In genomic region chr5:139460384-139461067, GRCm38 (mm10) we compare ENCODE assay signal across 8 mouse cellular contexts. TPM values are rescaled to one million over a fixed set of nuclear protein-coding genes. Genes with fewer than 3 reads are reported as not detected.
DNase-seq lines count a peak whose midpoint lies in the region; ATAC-seq and TF ChIP-seq lines count a peak whose summit lies in the region.

TSS of gene 3110082I17Rik (minus strand) at chr5:139460527.

- peak; percentile 97 for ATAC-seq in embryonic facial prominence, embryonic 15.5 days (ENCODE audit: insufficient number of reproducible peaks, low FRiP score, low TSS enrichment, low read depth)
- peak; percentile 99 for ATAC-seq in limb, embryonic 14.5 days (ENCODE audit: low FRiP score, low read depth)
- peak; percentile 97 for ATAC-seq in midbrain, postnatal 0 days (ENCODE audit: low FRiP score)

- peak; percentile 96 for DNase-seq in 416B (ENCODE audit: low read depth)
- peak; percentile 98 for DNase-seq in heart, adult 8-10 months (ENCODE audit: low spot score)
- peak; percentile 98 for DNase-seq in kidney, adult 9 months
- DNase-seq in limb, embryonic 14.5 days (ENCODE audit: low spot score): peak; percentile 98
- DNase-seq in midbrain, postnatal 0 days (ENCODE audit: low spot score): peak; percentile 99
- DNase-seq in spleen, postnatal 14 days (ENCODE audit: low spot score in 2 of 2): peak; percentile 93 to 96

- H3K9me3 ChIP-seq in embryonic facial prominence, embryonic 15.5 days (replicated peaks): no peaks in the 10 kb centered on the region
- H3K9me3 ChIP-seq in limb, embryonic 14.5 days (ENCODE audit: control insufficient read depth, low read length): no peaks in the 10 kb centered on the region
- H3K9me3 ChIP-seq in midbrain, postnatal 0 days (ENCODE audit: low read length): no peaks in the 10 kb centered on the region

- H3K9ac ChIP-seq in embryonic facial prominence, embryonic 15.5 days: peak within 1 kb of the TSS; percentile 37
- H3K9ac ChIP-seq in limb, embryonic 14.5 days (ENCODE audit: low read depth, low read length, severe bottlenecking): peak within 1 kb of the TSS; percentile 59
- H3K9ac ChIP-seq in midbrain, postnatal 0 days (replicated peaks; ENCODE audit: low read length, poor library complexity, severe bottlenecking): peak within 1 kb of the TSS; percentile 59

- peak within 1 kb of the TSS; percentile 68 for H3K4me2 ChIP-seq in embryonic facial prominence, embryonic 15.5 days (replicated peaks)
- peak within 1 kb of the TSS; percentile 83 for H3K4me2 ChIP-seq in limb, embryonic 14.5 days (replicated peaks; ENCODE audit: low read depth, low read length, severe bottlenecking)
- peak within 1 kb of the TSS; percentile 84 for H3K4me2 ChIP-seq in midbrain, postnatal 0 days (ENCODE audit: low read depth, low read length, poor library complexity, severe bottlenecking)

- H3K4me3 ChIP-seq in bone marrow, adult 2 months (replicated peaks; ENCODE audit: control insufficient read depth, low read depth, low read length): peak within 1 kb of the TSS; percentile 80
- peak within 1 kb of the TSS; percentile 70 for H3K4me3 ChIP-seq in embryonic facial prominence, embryonic 15.5 days (replicated peaks)
- peak within 1 kb of the TSS; percentile 62 for H3K4me3 ChIP-seq in limb, embryonic 14.5 days (replicated peaks; ENCODE audit: low read length)
- peak within 1 kb of the TSS; percentile 55 for H3K4me3 ChIP-seq in midbrain, postnatal 0 days (ENCODE audit: low read depth, low read length)

- no peaks in the 10 kb centered on the region for H3K27me3 ChIP-seq in embryonic facial prominence, embryonic 15.5 days
- H3K27me3 ChIP-seq in limb, embryonic 14.5 days (ENCODE audit: control insufficient read depth, insufficient read depth, low read length): no peaks in the 10 kb centered on the region
- no peaks in the 10 kb centered on the region for H3K27me3 ChIP-seq in midbrain, postnatal 0 days (ENCODE audit: insufficient read depth, low read length)

- 8% methylated on average over 42 of the region's 42 CpGs for WGBS in bone marrow, adult 2 months
- 3% methylated on average over 42 of the region's 42 CpGs for WGBS in embryonic facial prominence, embryonic 15.5 days
- WGBS in limb, embryonic 14.5 days: 7% methylated on average over 41 of the region's 42 CpGs
- WGBS in midbrain, postnatal 0 days: 3% methylated on average over 42 of the region's 42 CpGs

- no peak for TF ChIP-seq CTCF in bone marrow, adult 2 months (IDR thresholded peaks at IDR 0.05; ENCODE audit: control insufficient read depth, insufficient read depth, low read length)
- TF ChIP-seq CTCF in midbrain, postnatal 0 days (IDR thresholded peaks at IDR 0.05): no peak

- peak within 1 kb of the TSS; percentile 22; the same call in 1 of the 2 replicates for H3K27ac ChIP-seq in bone marrow, adult 2 months (ENCODE audit: control insufficient read depth, insufficient read depth, low read depth, low read length, poor library complexity)
- no peak within 1 kb of the TSS for H3K27ac ChIP-seq in embryonic facial prominence, embryonic 15.5 days (replicated peaks)
- H3K27ac ChIP-seq in limb, embryonic 14.5 days (replicated peaks; ENCODE audit: low read depth, low read length): no peak within 1 kb of the TSS
- no peak within 1 kb of the TSS for H3K27ac ChIP-seq in midbrain, postnatal 0 days (ENCODE audit: low read depth, low read length)

- no peak for TF ChIP-seq POLR2A in bone marrow, adult 2 months (IDR thresholded peaks at IDR 0.05; ENCODE audit: borderline replicate concordance, control insufficient read depth, low read depth, low read length)
- TF ChIP-seq POLR2A in limb, embryonic 14.5 days (IDR thresholded peaks at IDR 0.05; ENCODE audit: borderline replicate concordance, extremely low read depth, insufficient read depth, insufficient read length): no peak

- H3K4me1 ChIP-seq in bone marrow, adult 2 months (ENCODE audit: control insufficient read depth, insufficient read depth, low read length): no peaks in the 10 kb centered on the region
- peaks cover 17% of the 10 kb centered on the region for H3K4me1 ChIP-seq in embryonic facial prominence, embryonic 15.5 days
- H3K4me1 ChIP-seq in limb, embryonic 14.5 days (ENCODE audit: control insufficient read depth, insufficient read depth, low read length): peaks cover 9% of the 10 kb centered on the region; the same call in 1 of the 2 replicates
- peaks cover 7% of the 10 kb centered on the region for H3K4me1 ChIP-seq in midbrain, postnatal 0 days (ENCODE audit: insufficient read depth, low read length)

- H3K36me3 ChIP-seq in embryonic facial prominence, embryonic 15.5 days: no peaks in the 10 kb centered on the region
- H3K36me3 ChIP-seq in limb, embryonic 14.5 days (ENCODE audit: control insufficient read depth, insufficient read depth, low read length): no peaks in the 10 kb centered on the region; the same call in 1 of the 2 replicates
- no peaks in the 10 kb centered on the region for H3K36me3 ChIP-seq in midbrain, postnatal 0 days (ENCODE audit: insufficient read depth, low read length)

RNA-seq across cellular contexts. Expression of gene 3110082I17Rik, which starts in this region (rescaled TPM):
- polyA plus RNA-seq in bone marrow, adult 2 months (2011; ENCODE audit: insufficient read depth, insufficient read length, low replicate concordance, missing spikeins): 11.8 and 12.8 TPM in 2 replicates
- polyA plus RNA-seq in embryonic facial prominence, embryonic 15.5 days (2015; fragmentation: Nextera tagmentation; extraction: Ambion mirVana): 35.5 and 35.8 TPM in 2 replicates
- 1 to 10 TPM; 5.4 to 8.7 (median 6.8) TPM for total RNA-seq in heart, adult 8-10 months (2022)
- 23.2 and 25.2 TPM in 2 replicates for polyA plus RNA-seq in limb, embryonic 14.5 days (2012; rRNA removed)
- 27.9 and 29.9 TPM in 2 replicates for polyA plus RNA-seq in limb, embryonic 14.5 days (2014; fragmentation: Nextera tagmentation; extraction: Ambion mirVana)
- 4.3 and 7.9 TPM in 2 replicates for total RNA-seq in midbrain, postnatal 0 days (2014; rRNA removed)
- polyA plus RNA-seq in midbrain, postnatal 0 days (2015; fragmentation: Nextera tagmentation; extraction: Ambion mirVana): 14.9 and 15.1 TPM in 2 replicates
